Mouse (Mus musculus): Measurements from ENCODE around the gene Ksr2. TPM values are rescaled to one million over a fixed set of nuclear protein-coding genes. Genes with fewer than 3 reads are reported as not detected.
"Not testable (repeated sequence)": the region's sequence is repeated elsewhere in the genome, so short reads cannot be mapped to it uniquely, and the experiment has no call there.

Gene Ksr2
- polyA plus RNA-seq, 1 experiment from 2014 or later, result 2.6 TPM

- 11% methylated on average over 16 of the region's 16 CpGs for WGBS
- H3K9ac ChIP-seq (replicated peaks), result peak overlapping the region; percentile 73
- H3K4me2 ChIP-seq (replicated peaks), result peak overlapping the region; percentile 64
- peaks cover 17% of the 10 kb centered on the region for H3K4me1 ChIP-seq
- H3K27ac ChIP-seq (replicated peaks), result peak overlapping the region; percentile 58
- no peaks in the 10 kb centered on the region for H3K27me3 ChIP-seq
- peak; percentile 32 for ATAC-seq (ENCODE audit: low FRiP score, low read depth)
- H3K36me3 ChIP-seq, result peaks cover 24% of the 10 kb centered on the region
- H3K9me3 ChIP-seq, result 0 out of 2 replicates have a peak, but pooled peaks cover 4% of the 10 kb centered on the region
- H3K4me3 ChIP-seq, result peak overlapping the region; percentile 72
Measured at GRCm38 (mm10) chr5:117388296-117388751, 25.5 kb upstream of the Ksr2 start.

- Histone ChIP-seq H3K9me3 (0 out of 2 replicates have a peak, but pooled peaks cover 4% of the 10 kb centered on the region), H3K4me1 (peaks cover 17% of the 10 kb centered on the region), H3K36me3 (peaks cover 18% of the 10 kb centered on the region), H3K27me3 (no peaks in the 10 kb centered on the region), H3K9ac (replicated peaks) (peak within 1 kb of the TSS; percentile 73), H3K27ac (replicated peaks) (peak within 1 kb of the TSS; percentile 58), H3K4me2 (replicated peaks) (peak within 1 kb of the TSS; percentile 64), H3K4me3 (peak within 1 kb of the TSS; percentile 72)
- under 1% methylated on average over 43 of the region's 44 CpGs for WGBS
- ATAC-seq (ENCODE audit: low FRiP score, low read depth), result peak; percentile 98
Measured at GRCm38 (mm10) chr5:117388877-117389276, 24.9 kb upstream of the Ksr2 start, which contains the start of gene Rfc5. Gene Rfc5, minus strand, starts transcription at chr5:117389047.

- no peaks in the 10 kb centered on the region; the same call in 1 of the 2 replicates for H3K36me3 ChIP-seq
- H3K4me3 ChIP-seq, result no peak overlapping the region
- H3K9ac ChIP-seq (replicated peaks), result no peak overlapping the region
- 0 out of 2 replicates have a peak, but pooled peaks cover 4% of the 10 kb centered on the region for H3K9me3 ChIP-seq
- WGBS, result 95% methylated on average over 1 of the region's 1 CpGs
- H3K4me1 ChIP-seq, result peaks cover 17% of the 10 kb centered on the region
- no peak overlapping the region for H3K27ac ChIP-seq (replicated peaks)
- no peaks in the 10 kb centered on the region for H3K27me3 ChIP-seq
- H3K4me2 ChIP-seq (replicated peaks), result no peak overlapping the region
- ATAC-seq (ENCODE audit: low FRiP score, low read depth), result no peak
Measured at GRCm38 (mm10) chr5:117390895-117391294, 22.9 kb upstream of the Ksr2 start.

- Histone ChIP-seq H3K4me1 (0 out of 2 replicates have a peak, but pooled peaks cover 4% of the 10 kb centered on the region), H3K36me3 (no peaks in the 10 kb centered on the region), H3K4me2 (replicated peaks) (no peak overlapping the region), H3K4me3 (no peak overlapping the region), H3K27me3 (no peaks in the 10 kb centered on the region), H3K9ac (replicated peaks) (no peak overlapping the region), H3K9me3 (0 out of 2 replicates have a peak, but pooled peaks cover 4% of the 10 kb centered on the region), H3K27ac (replicated peaks) (no peak overlapping the region)
- whole genome bisulfite sequencing, result 87% methylated on average over 5 of the region's 5 CpGs
- ATAC-seq (ENCODE audit: low FRiP score, low read depth), result no peak
Measured at GRCm38 (mm10) chr5:117395834-117396233, 18.0 kb upstream of the Ksr2 start.

- H3K36me3 ChIP-seq, result no peaks in the 10 kb centered on the region
- no peak overlapping the region for H3K27ac ChIP-seq (replicated peaks)
- no peaks in the 10 kb centered on the region for H3K27me3 ChIP-seq
- H3K9me3 ChIP-seq, result 0 out of 2 replicates have a peak, but pooled peaks cover 4% of the 10 kb centered on the region
- no peak overlapping the region for H3K4me2 ChIP-seq (replicated peaks)
- H3K4me3 ChIP-seq, result no peak overlapping the region
- H3K4me1 ChIP-seq, result 0 out of 2 replicates have a peak, but pooled peaks cover 4% of the 10 kb centered on the region
- 63% methylated on average over 6 of the region's 6 CpGs for WGBS
- no peak for ATAC-seq (ENCODE audit: low FRiP score, low read depth)
- H3K9ac ChIP-seq (replicated peaks), result no peak overlapping the region
Measured at GRCm38 (mm10) chr5:117396596-117397014, 17.2 kb upstream of the Ksr2 start.

- WGBS, result 93% methylated on average over 6 of the region's 6 CpGs
- ATAC-seq (ENCODE audit: low FRiP score, low read depth), result no peak
- H3K9ac ChIP-seq (replicated peaks), result no peak overlapping the region
Measured at GRCm38 (mm10) chr5:117397371-117397770, 16.4 kb upstream of the Ksr2 start.

GRCm38 (mm10) chr5:117398007-117398550, 15.7 kb upstream of the Ksr2 start:
- WGBS, result 31% methylated on average over 4 of the region's 5 CpGs
- Histone ChIP-seq H3K9ac (replicated peaks) (no peak overlapping the region), H3K4me1 (0 out of 2 replicates have a peak, but pooled peaks cover 4% of the 10 kb centered on the region), H3K36me3 (no peaks in the 10 kb centered on the region), H3K4me3 (no peak overlapping the region), H3K27ac (replicated peaks) (no peak overlapping the region), H3K4me2 (replicated peaks) (no peak overlapping the region), H3K27me3 (no peaks in the 10 kb centered on the region), H3K9me3 (no peaks in the 10 kb centered on the region)
- no peak for ATAC-seq (ENCODE audit: low FRiP score, low read depth)

More at GRCm38 (mm10) chr5:117397371-117397770, 16.4 kb upstream of the Ksr2 start:
- 0 out of 2 replicates have a peak, but pooled peaks cover 4% of the 10 kb centered on the region for H3K4me1 ChIP-seq
- H3K27ac ChIP-seq (replicated peaks), result no peak overlapping the region
- no peak overlapping the region for H3K4me2 ChIP-seq (replicated peaks)
- H3K27me3 ChIP-seq, result no peaks in the 10 kb centered on the region
- H3K36me3 ChIP-seq, result no peaks in the 10 kb centered on the region
- no peak overlapping the region for H3K4me3 ChIP-seq
- 0 out of 2 replicates have a peak, but pooled peaks cover 4% of the 10 kb centered on the region for H3K9me3 ChIP-seq

GRCm38 (mm10) chr5:117399281-117399680, 14.5 kb upstream of the Ksr2 start:
- H3K4me1 ChIP-seq, result 0 out of 2 replicates have a peak, but pooled peaks cover 4% of the 10 kb centered on the region
- WGBS, result 80% methylated on average over 9 of the region's 9 CpGs
- H3K9ac ChIP-seq (replicated peaks), result no peak overlapping the region
- no peak for ATAC-seq (ENCODE audit: low FRiP score, low read depth)
- no peak overlapping the region for H3K27ac ChIP-seq (replicated peaks)
- H3K9me3 ChIP-seq, result no peaks in the 10 kb centered on the region
- no peaks in the 10 kb centered on the region for H3K36me3 ChIP-seq
- H3K27me3 ChIP-seq, result no peaks in the 10 kb centered on the region
- no peak overlapping the region for H3K4me2 ChIP-seq (replicated peaks)
- no peak overlapping the region for H3K4me3 ChIP-seq

- Histone ChIP-seq H3K9ac (replicated peaks) (no peak overlapping the region), H3K4me1 (no peaks in the 10 kb centered on the region), H3K36me3 (no peaks in the 10 kb centered on the region), H3K9me3 (no peaks in the 10 kb centered on the region), H3K27ac (replicated peaks) (no peak overlapping the region), H3K4me2 (replicated peaks) (no peak overlapping the region), H3K4me3 (no peak overlapping the region), H3K27me3 (no peaks in the 10 kb centered on the region)
- WGBS, result 88% methylated on average over 8 of the region's 8 CpGs
- ATAC-seq (ENCODE audit: low FRiP score, low read depth), result no peak
Measured at GRCm38 (mm10) chr5:117403609-117404008, 10.2 kb upstream of the Ksr2 start.

GRCm38 (mm10) chr5:117404671-117405070, 9.1 kb upstream of the Ksr2 start:
- not testable (repeated sequence) for H3K4me3 ChIP-seq; H3K9ac ChIP-seq (replicated peaks); H3K27me3 ChIP-seq; ATAC-seq (ENCODE audit: low FRiP score, low read depth); H3K9me3 ChIP-seq; H3K36me3 ChIP-seq; H3K4me1 ChIP-seq; H3K4me2 ChIP-seq (replicated peaks); H3K27ac ChIP-seq (replicated peaks)
- WGBS, result 88% methylated on average over 2 of the region's 2 CpGs

GRCm38 (mm10) chr5:117408216-117408615, 5.6 kb upstream of the Ksr2 start:
- ATAC-seq (ENCODE audit: low FRiP score, low read depth), result no peak

GRCm38 (mm10) chr5:117409369-117409768, 4.4 kb upstream of the Ksr2 start:
- no peaks in the 10 kb centered on the region for H3K9me3 ChIP-seq
- H3K4me1 ChIP-seq, result peaks cover 7% of the 10 kb centered on the region
- peaks cover 37% of the 10 kb centered on the region for H3K27me3 ChIP-seq
- H3K27ac ChIP-seq (replicated peaks), result no peak overlapping the region
- no peak overlapping the region for H3K9ac ChIP-seq (replicated peaks)
- no peak overlapping the region for H3K4me3 ChIP-seq
- H3K4me2 ChIP-seq (replicated peaks), result no peak overlapping the region
- no peak for ATAC-seq (ENCODE audit: low FRiP score, low read depth)
- no peaks in the 10 kb centered on the region for H3K36me3 ChIP-seq
- 80% methylated on average over 6 of the region's 6 CpGs for WGBS

More at GRCm38 (mm10) chr5:117408216-117408615, 5.6 kb upstream of the Ksr2 start:
- H3K36me3 ChIP-seq, result no peaks in the 10 kb centered on the region
- WGBS, result 74% methylated on average over 4 of the region's 4 CpGs
- peaks cover 5% of the 10 kb centered on the region for H3K4me1 ChIP-seq
- no peak overlapping the region for H3K27ac ChIP-seq (replicated peaks)
- H3K4me3 ChIP-seq, result no peak overlapping the region
- no peaks in the 10 kb centered on the region for H3K9me3 ChIP-seq
- H3K9ac ChIP-seq (replicated peaks), result no peak overlapping the region
- peaks cover 32% of the 10 kb centered on the region for H3K27me3 ChIP-seq
- H3K4me2 ChIP-seq (replicated peaks), result no peak overlapping the region

Measured in midbrain, embryonic 12.5 days (tissue).